Mouse (Mus musculus) bone marrow, adult 2 months (tissue): ENCODE data around the gene Tgfbr3. TPM values are rescaled to one million over a fixed set of nuclear protein-coding genes. Genes with fewer than 3 reads are reported as not detected.

Experiments
- H3K27ac ChIP-seq: fragments of 200-500 bp; 2 replicates; pipeline ENCODE4 v1.5.1; 2012; ENCODE audit warnings: low read depth, mild to moderate bottlenecking, control low read depth, inconsistent platforms, low read length; ENCODE audit not compliant: control insufficient read depth, poor library complexity, insufficient read depth
- H3K4me1 ChIP-seq: fragments of 200-500 bp; 2 replicates; pipeline ENCODE4 v1.6.1; 2011; ENCODE audit warnings: low read length; ENCODE audit not compliant: control insufficient read depth, insufficient read depth
- H3K4me3 ChIP-seq: fragments of 200-500 bp; replicated peaks from 2 replicates; pipeline ENCODE3; 2011; ENCODE audit warnings: mild to moderate bottlenecking, low read depth, low read length, control low read depth; ENCODE audit not compliant: control insufficient read depth
- CTCF ChIP-seq: fragments of 200-500 bp; IDR thresholded peaks from 2 replicates; pipeline ENCODE4 v1.5.1; 2011; ENCODE audit warnings: low read length, control low read depth; ENCODE audit not compliant: control insufficient read depth, insufficient read depth
- POLR2A ChIP-seq: fragments of 200-500 bp; IDR thresholded peaks from 2 replicates; pipeline ENCODE4 v1.6.1; 2011; ENCODE audit warnings: low read depth, mild to moderate bottlenecking, control low read depth, low read length, borderline replicate concordance; ENCODE audit not compliant: control insufficient read depth
- WGBS: fragments of 180-500 bp; shearing (Covaris S2); methylation state at CpG from one replicate; pipeline ENCODE4 v1.1.7; 2018; 5-methylcytosine and 5-hydroxymethylcytosine counted together
- polyA plus RNA-seq: library from polyadenylated mRNA; stranded (reverse); fragments of >200 nt; gene quantifications from 2 replicates; pipeline ENCODE4 v1.2.4, GENCODE M21; 2011; ENCODE audit warnings: low replicate concordance; ENCODE audit not compliant: missing spikeins, insufficient read depth, insufficient read length

Tgfbr3 gene
- polyA plus RNA-seq, 1 experiment, result 7.4 TPM

- no peaks in the 10 kb centered on the region for H3K4me1 ChIP-seq
- 92% methylated on average over 7 of the region's 7 CpGs for WGBS
- no peak overlapping the region for H3K27ac ChIP-seq
- no peak overlapping the region for H3K4me3 ChIP-seq
- no peak for TF ChIP-seq POLR2A
- no peak for TF ChIP-seq CTCF
Measured at GRCm38 (mm10) chr5:107171861-107172260, 117.6 kb downstream of the Tgfbr3 start.

DNA sequence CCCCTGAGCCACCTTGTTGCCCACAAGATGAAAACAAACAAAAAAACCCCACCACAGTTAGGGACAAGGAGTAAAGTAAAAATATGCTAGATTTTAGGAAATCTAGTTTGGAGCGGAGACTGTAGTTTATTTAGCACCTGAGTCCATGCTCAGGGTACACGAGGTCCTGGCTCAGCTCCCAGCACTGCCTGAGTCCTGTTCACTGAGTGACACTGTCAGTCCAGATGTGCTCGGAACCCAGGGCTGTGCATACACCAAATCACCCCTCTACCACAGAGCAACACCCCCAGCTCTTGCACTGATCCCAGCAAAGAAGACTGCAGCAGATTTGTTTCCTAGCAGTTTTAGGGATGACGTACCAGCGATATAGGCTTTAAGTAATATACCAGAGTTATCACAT lies 119.6 kb downstream of the Tgfbr3 start:
- no peak for TF ChIP-seq CTCF
- TF ChIP-seq POLR2A, result no peak
- 87% methylated on average over 5 of the region's 5 CpGs for WGBS
- Histone ChIP-seq H3K27ac (no peak overlapping the region), H3K4me3 (no peak overlapping the region), H3K4me1 (no peaks in the 10 kb centered on the region; the same call in 1 of the 2 replicates)

DNA sequence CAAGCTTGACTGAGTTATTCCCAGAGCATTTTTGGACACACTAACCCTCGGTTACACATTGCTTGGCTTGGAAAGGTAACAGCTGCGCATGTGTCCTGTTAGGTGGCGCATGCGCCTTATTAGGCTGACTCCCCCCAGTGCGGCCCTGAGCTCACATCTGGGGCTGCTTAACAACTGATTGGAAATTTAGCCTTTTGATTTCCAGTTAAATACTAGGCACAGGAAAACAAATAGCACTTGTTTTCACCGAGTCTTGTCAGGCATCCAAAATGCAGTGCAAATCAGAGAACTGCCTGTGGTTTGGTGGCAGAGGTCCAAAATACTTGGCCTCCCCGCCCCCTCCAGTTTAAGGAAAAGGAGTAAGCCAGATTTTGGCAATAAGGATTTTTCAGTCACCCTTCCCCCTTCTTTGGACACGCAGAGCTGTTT lies 121.5 kb downstream of the Tgfbr3 start:
- no peak overlapping the region for H3K4me3 ChIP-seq
- WGBS, result 64% methylated on average over 8 of the region's 8 CpGs
- no peaks in the 10 kb centered on the region; the same call in 1 of the 2 replicates for H3K4me1 ChIP-seq
- TF ChIP-seq CTCF (no peak), POLR2A (no peak)
- no peak overlapping the region for H3K27ac ChIP-seq

GRCm38 (mm10) chr5:107167373-107167772 lies 122.1 kb downstream of the Tgfbr3 start:
- no peaks in the 10 kb centered on the region; the same call in 1 of the 2 replicates for H3K4me1 ChIP-seq
- no peak overlapping the region for H3K4me3 ChIP-seq
- TF ChIP-seq CTCF (no peak), POLR2A (no peak)
- H3K27ac ChIP-seq, result no peak overlapping the region
- 84% methylated on average over 12 of the region's 12 CpGs for WGBS

- Histone ChIP-seq H3K4me1 (no peaks in the 10 kb centered on the region; the same call in 1 of the 2 replicates), H3K4me3 (no peak overlapping the region), H3K27ac (no peak overlapping the region)
- 68% methylated on average over 11 of the region's 11 CpGs for WGBS
- TF ChIP-seq POLR2A, result no peak
- TF ChIP-seq CTCF, result no peak
Measured at GRCm38 (mm10) chr5:107166659-107167370, 122.6 kb downstream of the Tgfbr3 start.

DNA sequence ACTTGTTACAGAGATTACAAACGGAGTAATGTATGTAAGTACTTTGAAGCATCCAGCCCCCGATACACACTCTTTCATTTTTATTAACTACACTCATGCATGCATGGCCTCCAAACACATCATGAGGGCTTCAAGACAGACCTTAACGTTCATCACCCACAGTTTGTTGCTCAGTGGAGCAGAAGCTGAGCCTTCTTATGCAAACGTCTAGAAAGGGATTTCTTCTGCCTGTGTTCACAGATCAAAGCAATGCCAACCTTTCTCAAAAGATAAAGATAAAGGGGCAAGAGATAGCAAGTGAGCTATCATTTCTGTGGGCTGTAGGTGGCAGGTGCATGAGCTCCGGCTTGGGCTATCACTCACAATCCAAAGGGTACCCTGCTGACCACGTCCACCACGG lies 123.7 kb downstream of the Tgfbr3 start:
- Histone ChIP-seq H3K27ac (no peak overlapping the region), H3K4me1 (no peaks in the 10 kb centered on the region; the same call in 1 of the 2 replicates), H3K4me3 (no peak overlapping the region)
- 59% methylated on average over 7 of the region's 7 CpGs for WGBS
- TF ChIP-seq CTCF (no peak), POLR2A (no peak)

GRCm38 (mm10) chr5:107165271-107165670 lies 124.2 kb downstream of the Tgfbr3 start:
- 40% methylated on average over 5 of the region's 5 CpGs for WGBS
- TF ChIP-seq POLR2A (no peak), CTCF (no peak)
- no peaks in the 10 kb centered on the region; the same call in 1 of the 2 replicates for H3K4me1 ChIP-seq
- H3K27ac ChIP-seq, result no peak overlapping the region
- no peak overlapping the region for H3K4me3 ChIP-seq

DNA sequence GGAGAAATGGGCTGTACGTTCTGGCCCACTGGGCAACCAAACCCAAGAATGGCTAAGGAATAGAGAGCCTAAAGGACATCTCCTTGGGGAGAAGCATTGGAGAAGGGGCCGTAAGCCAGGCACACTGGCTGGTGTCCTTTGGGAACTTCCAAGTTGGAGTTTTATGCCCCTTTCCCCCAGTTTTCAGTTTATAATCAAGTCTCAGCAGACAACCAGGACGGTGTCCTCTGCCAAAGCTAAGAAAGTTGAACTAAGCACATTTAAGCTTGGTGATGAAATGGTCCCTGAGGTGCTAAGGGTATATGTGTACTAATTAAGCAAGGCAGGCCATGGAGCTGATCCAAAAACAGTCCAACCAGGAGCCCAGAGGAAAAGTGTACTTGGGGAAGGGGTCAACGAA lies 124.6 kb downstream of the Tgfbr3 start:
- Histone ChIP-seq H3K4me3 (no peak overlapping the region), H3K27ac (no peak overlapping the region), H3K4me1 (no peaks in the 10 kb centered on the region; the same call in 1 of the 2 replicates)
- TF ChIP-seq CTCF (no peak), POLR2A (no peak)
- WGBS, result 81% methylated on average over 4 of the region's 4 CpGs

DNA sequence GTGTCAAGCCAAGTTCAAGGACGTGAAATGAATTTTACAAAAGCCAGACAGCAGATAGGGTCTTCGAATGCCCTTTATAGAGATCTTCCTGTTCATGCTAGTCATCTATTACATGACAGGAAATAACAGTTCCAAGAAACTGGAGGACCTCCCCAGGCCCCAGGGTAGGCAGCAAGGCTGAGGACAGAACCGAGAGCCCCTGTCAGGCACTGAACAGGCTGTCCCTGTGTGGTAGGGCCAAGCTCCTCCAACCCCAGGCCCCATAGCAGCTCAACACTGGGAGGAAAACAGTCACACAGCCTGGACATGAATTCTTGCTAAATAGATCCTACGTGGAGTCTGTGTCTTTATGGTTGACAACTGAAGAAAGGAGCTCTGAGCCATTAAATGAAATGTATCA lies 125.3 kb downstream of the Tgfbr3 start:
- H3K27ac ChIP-seq, result no peak overlapping the region
- WGBS, result 64% methylated on average over 4 of the region's 4 CpGs
- no peak overlapping the region for H3K4me3 ChIP-seq
- H3K4me1 ChIP-seq, result no peaks in the 10 kb centered on the region; the same call in 1 of the 2 replicates
- TF ChIP-seq POLR2A (no peak), CTCF (no peak)
